Mouse (Mus musculus) neural tube, embryonic 14.5 days (tissue): ENCODE measurements around the gene Snrnp27. TPM values are rescaled to one million over a fixed set of nuclear protein-coding genes. Genes with fewer than 3 reads are reported as not detected.

Source experiments
- ATAC-seq: fragments of 200-750 bp; cut with Nextera tagmentation; 2 replicates; pipeline ENCODE4 v1.8.0; 2017; ENCODE audit warnings: low read depth, mild to moderate bottlenecking, moderate TSS enrichment, moderate library complexity
- H3K27ac ChIP-seq: fragments of 300-500 bp; sonication (generic); 2 replicates; pipeline ENCODE4 v1.5.1; 2014; ENCODE audit warnings: low read depth, mild to moderate bottlenecking, control low read depth, low read length, moderate library complexity, mixed read lengths
- H3K27me3 ChIP-seq: fragments of 300-500 bp; sonication (generic); 2 replicates; pipeline ENCODE4 v1.6.1; 2014; ENCODE audit warnings: low read length; ENCODE audit not compliant: control insufficient read depth, insufficient read depth
- H3K36me3 ChIP-seq: fragments of 300-500 bp; sonication (generic); 2 replicates; pipeline ENCODE4 v1.6.1; 2014; ENCODE audit warnings: low read length, mixed read lengths; ENCODE audit not compliant: control insufficient read depth, insufficient read depth
- H3K4me1 ChIP-seq: fragments of 300-500 bp; sonication (generic); 2 replicates; pipeline ENCODE4 v1.6.1; 2014; ENCODE audit warnings: low read length; ENCODE audit not compliant: control insufficient read depth, insufficient read depth
- H3K4me2 ChIP-seq: fragments of 300-500 bp; sonication (generic); 2 replicates; pipeline ENCODE4 v1.6.1; 2014; ENCODE audit warnings: mild to moderate bottlenecking, low read depth, low read length, control low read depth
- H3K4me3 ChIP-seq: fragments of 300-500 bp; sonication (generic); 2 replicates; pipeline ENCODE4 v1.5.1; 2014; ENCODE audit warnings: low read depth, low read length, control low read depth, mixed read lengths
- H3K9ac ChIP-seq: fragments of 300-500 bp; sonication (generic); replicated peaks from 2 replicates; pipeline ENCODE4 v1.6.1; 2014; ENCODE audit warnings: low read depth, mild to moderate bottlenecking, control low read depth, low read length, mixed read lengths
- H3K9me3 ChIP-seq: fragments of 300-500 bp; sonication (generic); 2 replicates; pipeline ENCODE4 v1.6.1; 2016; ENCODE audit warnings: low read length; ENCODE audit not compliant: control insufficient read depth
- WGBS: fragments of 180-500 bp; shearing (Covaris S2); extraction: QIAGEN DNeasy Blood & Tissue Kit; methylation state at CpG from one replicate; pipeline ENCODE4 v1.1.7; 2014; 5-methylcytosine and 5-hydroxymethylcytosine counted together
- polyA plus RNA-seq: library from polyadenylated mRNA; unstranded; fragments of >200 nt; fragmentation: Nextera tagmentation; extraction: Ambion mirVana; gene quantifications from 2 replicates; pipeline ENCODE4 v1.2.1, GENCODE M21; 2014

Snrnp27 gene
- polyA plus RNA-seq, 1 experiment from 2014 or later = 97.4 TPM

GRCm38 (mm10) chr6:86646143-86646542 is 38.2 kb downstream of the Snrnp27 start:
- Histone ChIP-seq H3K9me3 (no peaks in the 10 kb centered on the region), H3K27ac (no peak overlapping the region), H3K27me3 (no peaks in the 10 kb centered on the region), H3K36me3 (peaks cover 28% of the 10 kb centered on the region), H3K4me2 (no peak overlapping the region), H3K9ac (no peak overlapping the region), H3K4me3 (no peak overlapping the region), H3K4me1 (no peaks in the 10 kb centered on the region)
- no peak for ATAC-seq
- 87% methylated on average over 7 of the region's 7 CpGs for WGBS

- 83% methylated on average over 4 of the region's 4 CpGs for WGBS
- Histone ChIP-seq H3K9me3 (no peaks in the 10 kb centered on the region), H3K4me2 (no peak overlapping the region), H3K9ac (no peak overlapping the region), H3K4me1 (no peaks in the 10 kb centered on the region), H3K4me3 (no peak overlapping the region), H3K36me3 (peaks cover 22% of the 10 kb centered on the region), H3K27ac (no peak overlapping the region), H3K27me3 (no peaks in the 10 kb centered on the region)
- no peak for ATAC-seq
Measured at GRCm38 (mm10) chr6:86645551-86645950, 38.8 kb downstream of the Snrnp27 start.

- Histone ChIP-seq H3K4me1 (no peaks in the 10 kb centered on the region), H3K36me3 (peaks cover 16% of the 10 kb centered on the region), H3K4me3 (no peak overlapping the region), H3K9ac (no peak overlapping the region), H3K9me3 (no peaks in the 10 kb centered on the region), H3K27me3 (no peaks in the 10 kb centered on the region), H3K4me2 (no peak overlapping the region), H3K27ac (no peak overlapping the region)
- ATAC-seq = no peak
- WGBS = 88% methylated on average over 3 of the region's 3 CpGs
Measured at GRCm38 (mm10) chr6:86644775-86645400, 39.4 kb downstream of the Snrnp27 start.

- ATAC-seq = no peak
- Histone ChIP-seq H3K36me3 (no peaks in the 10 kb centered on the region), H3K4me3 (no peak overlapping the region), H3K27ac (no peak overlapping the region), H3K4me2 (no peak overlapping the region), H3K9me3 (no peaks in the 10 kb centered on the region), H3K27me3 (no peaks in the 10 kb centered on the region), H3K9ac (no peak overlapping the region), H3K4me1 (no peaks in the 10 kb centered on the region)
- 68% methylated on average over 8 of the region's 8 CpGs for WGBS
Measured at GRCm38 (mm10) chr6:86641716-86642115, 42.6 kb downstream of the Snrnp27 start.

GRCm38 (mm10) chr6:86640776-86641175 is 43.5 kb downstream of the Snrnp27 start:
- H3K9ac ChIP-seq = no peak overlapping the region
- WGBS = 86% methylated on average over 8 of the region's 8 CpGs
- no peak overlapping the region for H3K4me3 ChIP-seq
- no peak overlapping the region for H3K4me2 ChIP-seq
- H3K9me3 ChIP-seq = no peaks in the 10 kb centered on the region
- no peaks in the 10 kb centered on the region for H3K27me3 ChIP-seq
- no peaks in the 10 kb centered on the region for H3K4me1 ChIP-seq
- no peak for ATAC-seq
- no peak overlapping the region for H3K27ac ChIP-seq
- H3K36me3 ChIP-seq = no peaks in the 10 kb centered on the region

GRCm38 (mm10) chr6:86640161-86640560 is 44.2 kb downstream of the Snrnp27 start:
- Histone ChIP-seq H3K36me3 (no peaks in the 10 kb centered on the region), H3K4me3 (no peak overlapping the region), H3K4me1 (no peaks in the 10 kb centered on the region), H3K27me3 (no peaks in the 10 kb centered on the region), H3K9ac (no peak overlapping the region), H3K9me3 (no peaks in the 10 kb centered on the region), H3K4me2 (no peak overlapping the region), H3K27ac (no peak overlapping the region)
- 89% methylated on average over 3 of the region's 3 CpGs for WGBS
- ATAC-seq = no peak

- no peaks in the 10 kb centered on the region for H3K36me3 ChIP-seq
- H3K4me1 ChIP-seq = no peaks in the 10 kb centered on the region
- no peak overlapping the region for H3K9ac ChIP-seq
- no peak overlapping the region for H3K4me3 ChIP-seq
- no peak for ATAC-seq
- H3K27ac ChIP-seq = no peak overlapping the region
- no peaks in the 10 kb centered on the region for H3K9me3 ChIP-seq
- no peak overlapping the region for H3K4me2 ChIP-seq
- WGBS = 80% methylated on average over 18 of the region's 18 CpGs
- H3K27me3 ChIP-seq = no peaks in the 10 kb centered on the region
Measured at GRCm38 (mm10) chr6:86639180-86640160, 44.9 kb downstream of the Snrnp27 start.

- 13% methylated on average over 2 of the region's 2 CpGs for WGBS
- no peak overlapping the region for H3K9ac ChIP-seq
- no peaks in the 10 kb centered on the region; the same call in 1 of the 2 replicates for H3K27me3 ChIP-seq
- H3K36me3 ChIP-seq = no peaks in the 10 kb centered on the region
- no peak overlapping the region for H3K4me3 ChIP-seq
- no peak overlapping the region for H3K27ac ChIP-seq
- no peaks in the 10 kb centered on the region for H3K4me1 ChIP-seq
- H3K4me2 ChIP-seq = no peak overlapping the region
- H3K9me3 ChIP-seq = no peaks in the 10 kb centered on the region
- ATAC-seq = no peak
Measured at GRCm38 (mm10) chr6:86638434-86638833, 45.9 kb downstream of the Snrnp27 start.

- ATAC-seq = no peak
- Histone ChIP-seq H3K9me3 (no peaks in the 10 kb centered on the region), H3K4me2 (no peak overlapping the region), H3K4me1 (no peaks in the 10 kb centered on the region), H3K36me3 (no peaks in the 10 kb centered on the region), H3K4me3 (no peak overlapping the region), H3K27ac (no peak overlapping the region), H3K27me3 (no peaks in the 10 kb centered on the region; the same call in 1 of the 2 replicates), H3K9ac (no peak overlapping the region)
- WGBS = 77% methylated on average over 2 of the region's 2 CpGs
Measured at GRCm38 (mm10) chr6:86637860-86638259, 46.5 kb downstream of the Snrnp27 start.
